Mouse (Mus musculus): ENCODE results near the gene Emsy. TPM values are rescaled to one million over a fixed set of nuclear protein-coding genes. Genes with fewer than 3 reads are reported as not detected.
A peak's percentile ranks its signal among the peaks of the same experiment; 100 is the strongest.

Emsy gene
- polyA plus RNA-seq, 1 experiment from 2014 or later = 8.6 TPM

- Histone ChIP-seq H3K36me3 (ENCODE audit: insufficient read depth, low read length) (no peaks in the 10 kb centered on the region), H3K27me3 (replicated peaks; ENCODE audit: insufficient read depth, low read length) (no peaks in the 10 kb centered on the region), H3K27ac (ENCODE audit: low read length) (0 out of 2 replicates have a peak overlapping the region, but pooled peaks have one; percentile 32), H3K4me2 (replicated peaks; ENCODE audit: low read depth, low read length) (no peak overlapping the region), H3K4me1 (ENCODE audit: insufficient read depth, low read depth, low read length) (peaks cover 9% of the 10 kb centered on the region; the same call in 1 of the 2 replicates), H3K9ac (replicated peaks; ENCODE audit: low read depth) (no peak overlapping the region), H3K4me3 (ENCODE audit: low read depth, low read length) (no peak overlapping the region), H3K9me3 (ENCODE audit: low read length) (no peaks in the 10 kb centered on the region)
- ATAC-seq (0 out of 2 replicates have a peak, but pooled peaks have one; percentile 2), DNase-seq (ENCODE audit: low spot score) (no peak)
- 44% methylated on average over 8 of the region's 8 CpGs for WGBS
- TF ChIP-seq CTCF (IDR thresholded peaks at IDR 0.05) (no peak), EP300 (IDR thresholded peaks at IDR 0.05) (no peak)
Measured at GRCm38 (mm10) chr7:98537967-98538573, 118.5 kb downstream of the Emsy start.

GRCm38 (mm10) chr7:98537210-98537966 is 119.2 kb downstream of the Emsy start:
- peak; percentile 67 for DNase-seq (ENCODE audit: low spot score)
- Histone ChIP-seq H3K27ac (ENCODE audit: low read length) (0 out of 2 replicates have a peak overlapping the region, but pooled peaks have one; percentile 32), H3K4me2 (replicated peaks; ENCODE audit: low read depth, low read length) (no peak overlapping the region), H3K4me1 (ENCODE audit: insufficient read depth, low read depth, low read length) (peaks cover 7% of the 10 kb centered on the region; the same call in 1 of the 2 replicates), H3K9ac (replicated peaks; ENCODE audit: low read depth) (no peak overlapping the region), H3K9me3 (ENCODE audit: low read length) (no peaks in the 10 kb centered on the region), H3K27me3 (replicated peaks; ENCODE audit: insufficient read depth, low read length) (no peaks in the 10 kb centered on the region), H3K36me3 (ENCODE audit: insufficient read depth, low read length) (no peaks in the 10 kb centered on the region), H3K4me3 (ENCODE audit: low read depth, low read length) (no peak overlapping the region)
- WGBS = 28% methylated on average over 10 of the region's 10 CpGs
- TF ChIP-seq EP300 (IDR thresholded peaks at IDR 0.05) = no peak
- no peak for TF ChIP-seq CTCF (IDR thresholded peaks at IDR 0.05)
- ATAC-seq = peak; percentile 56

Other genes starting within 250 kb of the Emsy start
- gene Gucy2d, start 216.4 kb downstream of the Emsy start, polyA plus RNA-seq (2015; fragmentation: Nextera tagmentation; extraction: Ambion mirVana) = not detected in 2 replicates
- 5.7 and 6.4 TPM in 2 replicates for gene Lrrc32, start 167.5 kb downstream of the Emsy start, polyA plus RNA-seq (2015; fragmentation: Nextera tagmentation; extraction: Ambion mirVana)
- 31.8 and 34.2 TPM in 2 replicates for gene Thap12, start 46.3 kb upstream of the Emsy start, polyA plus RNA-seq (2015; fragmentation: Nextera tagmentation; extraction: Ambion mirVana)
- gene Wnt11, start 178.3 kb upstream of the Emsy start, polyA plus RNA-seq (2015; fragmentation: Nextera tagmentation; extraction: Ambion mirVana) = 10.5 and 11.8 TPM in 2 replicates